Mouse (Mus musculus) cerebellum, postnatal 36 days (tissue): ENCODE data around the gene Ube2s.
A peak's percentile ranks its signal among the peaks of the same experiment; 100 is the strongest.
"Not testable (repeated sequence)": the region's sequence is repeated elsewhere in the genome, so short reads cannot be mapped to it uniquely, and the experiment has no call there.

ENCODE experiments used
- DNase-seq, 2 experiments: peaks; one replicate each; pipeline ENCODE4 v3.0.0; 2021 to 2022; ENCODE audit warnings: mixed read lengths in 2 of 2

Gene Ube2s

DNA sequence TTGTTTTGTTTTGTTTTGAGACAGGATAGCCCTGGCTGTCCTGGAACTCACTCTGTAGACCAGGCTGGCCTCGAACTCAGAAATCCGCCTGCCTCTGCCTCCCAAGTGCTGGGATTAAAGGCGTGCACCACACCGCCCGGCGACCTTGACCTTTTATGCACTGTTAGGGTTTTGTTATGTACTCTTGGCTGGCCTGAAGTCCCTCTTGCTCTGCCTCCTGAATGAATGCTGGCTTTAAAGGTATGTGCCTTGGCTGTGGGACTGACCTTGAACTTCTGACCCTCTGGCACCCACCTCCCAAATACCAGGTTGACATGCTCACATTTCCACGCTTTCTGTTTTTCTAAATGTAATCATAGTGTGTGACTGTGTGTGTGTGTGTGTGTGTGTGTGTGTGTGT is 8.5 kb upstream of the Ube2s start:
- DNase-seq = not testable (repeated sequence)

- no peak for DNase-seq
These were observed 4.2 kb upstream of the Ube2s start for GRCm38 (mm10) chr7:4816559-4816958.

- no peak for DNase-seq
These were observed 858 bp upstream of the Ube2s start for GRCm38 (mm10) chr7:4813105-4813791.

DNA sequence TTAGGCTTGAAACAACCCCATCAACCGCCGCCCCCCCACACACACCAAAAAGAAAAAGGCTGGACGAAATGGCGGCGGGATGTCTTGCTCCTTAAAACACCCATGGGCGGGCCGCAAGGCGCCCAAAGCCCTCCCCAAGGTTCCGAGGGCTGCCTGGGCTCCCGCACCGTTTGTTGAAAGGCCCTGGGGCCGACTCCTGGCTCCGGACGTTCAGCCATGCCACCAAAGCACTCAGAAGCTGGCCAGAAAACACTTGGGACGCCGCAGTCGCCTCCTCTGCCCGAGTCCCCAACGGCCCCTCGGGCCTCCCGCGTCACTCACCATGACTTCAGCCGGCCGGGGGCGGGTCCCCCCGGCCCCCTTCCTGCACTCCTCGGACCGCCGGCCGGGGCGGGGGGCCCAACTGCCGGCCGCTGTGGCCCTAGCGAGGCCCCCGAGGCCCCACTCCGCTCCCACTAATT is 518 bp downstream of the Ube2s start:
- DNase-seq = no peak

GRCm38 (mm10) chr7:4811131-4811530 is 1.3 kb downstream of the Ube2s start:
- not testable (repeated sequence) for DNase-seq

DNA sequence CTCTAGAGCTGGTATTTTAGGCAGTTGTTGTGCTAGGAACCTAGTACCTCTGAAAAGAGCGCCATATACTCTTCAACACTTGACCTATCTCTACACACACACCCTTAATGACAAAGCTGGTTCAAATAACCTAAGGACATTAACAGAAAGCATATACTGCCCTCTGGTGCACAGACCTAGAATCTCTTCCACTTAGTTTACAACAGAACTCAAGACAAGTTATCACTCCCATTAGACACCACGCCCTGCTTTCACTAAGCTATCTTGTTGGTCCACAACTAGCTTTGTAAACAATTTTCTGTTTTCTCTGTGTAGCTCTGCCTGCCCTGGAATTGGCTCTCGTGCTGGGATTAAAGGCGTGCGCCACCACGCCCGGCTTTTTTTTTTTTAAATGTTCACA is 5.7 kb downstream of the Ube2s start:
- DNase-seq = peak in 1 of 2 experiments; percentile 45

DNA sequence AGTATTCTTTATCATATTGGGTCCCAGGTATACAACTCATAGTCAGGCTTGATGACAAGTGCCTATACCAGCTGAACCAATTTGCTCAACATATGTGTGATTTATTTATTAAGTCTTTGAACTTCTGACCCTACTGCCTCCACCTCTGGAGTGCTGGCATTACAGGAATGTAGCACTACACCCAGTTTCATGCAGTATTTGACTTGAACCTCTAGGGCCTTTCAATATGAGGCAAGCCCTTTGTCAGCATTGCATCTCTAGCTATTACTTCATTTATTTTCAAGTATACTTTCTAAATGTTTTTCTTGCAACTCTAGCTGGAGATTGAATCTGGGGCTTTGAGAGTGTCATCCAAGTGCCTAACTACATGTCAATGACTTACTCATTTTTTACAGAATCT is 10.1 kb downstream of the Ube2s start:
- DNase-seq = no peak

GRCm38 (mm10) chr7:4795767-4796433 is 16.5 kb downstream of the Ube2s start:
- peak in 1 of 2 experiments; percentile 37 for DNase-seq

DNA sequence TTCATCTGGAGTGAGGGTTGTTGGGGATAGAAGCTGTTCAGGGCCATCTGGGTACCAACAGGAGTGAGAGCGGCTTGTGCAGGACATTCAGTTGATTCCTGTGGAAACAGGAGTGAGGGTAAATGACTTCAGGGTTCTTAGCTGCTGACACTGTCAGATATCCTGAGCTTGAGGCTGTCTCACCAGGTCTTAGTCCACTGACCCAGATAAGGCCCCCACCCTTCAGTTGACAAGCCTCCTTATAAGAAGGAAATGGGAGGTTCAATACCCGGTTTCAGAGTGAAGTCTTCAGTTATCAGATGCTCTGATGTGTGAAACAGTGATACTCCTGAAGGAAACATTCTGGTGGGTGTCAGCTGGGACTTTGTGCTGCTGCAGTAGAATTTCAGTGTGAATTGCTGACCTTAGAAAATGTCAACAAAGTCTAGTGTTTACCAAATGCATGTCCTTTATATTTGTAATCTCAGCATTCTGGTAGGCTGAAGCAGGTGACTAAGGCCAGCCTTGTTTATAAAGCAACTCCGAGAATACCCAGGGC is 17.7 kb downstream of the Ube2s start:
- no peak for DNase-seq

GRCm38 (mm10) chr7:4793674-4794073 is 18.7 kb downstream of the Ube2s start:
- DNase-seq = no peak

DNA sequence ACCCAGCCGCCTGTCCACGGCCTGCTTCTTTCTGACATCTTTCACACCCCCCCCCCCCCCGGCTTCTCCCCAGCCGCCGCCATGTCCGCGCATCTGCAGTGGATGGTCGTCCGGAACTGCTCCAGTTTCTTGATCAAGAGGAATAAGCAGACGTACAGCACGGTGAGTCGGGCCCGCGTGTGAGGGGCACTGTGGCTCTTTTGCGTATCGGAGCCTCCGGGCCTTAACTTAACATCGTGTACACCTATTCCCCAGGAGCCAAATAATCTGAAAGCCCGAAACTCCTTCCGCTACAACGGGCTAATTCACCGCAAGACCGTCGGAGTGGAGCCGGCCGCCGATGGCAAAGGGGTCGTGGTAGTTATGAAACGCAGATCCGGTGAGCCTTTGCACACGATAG is 19.1 kb downstream of the Ube2s start:
- not testable (repeated sequence) for DNase-seq

DNA sequence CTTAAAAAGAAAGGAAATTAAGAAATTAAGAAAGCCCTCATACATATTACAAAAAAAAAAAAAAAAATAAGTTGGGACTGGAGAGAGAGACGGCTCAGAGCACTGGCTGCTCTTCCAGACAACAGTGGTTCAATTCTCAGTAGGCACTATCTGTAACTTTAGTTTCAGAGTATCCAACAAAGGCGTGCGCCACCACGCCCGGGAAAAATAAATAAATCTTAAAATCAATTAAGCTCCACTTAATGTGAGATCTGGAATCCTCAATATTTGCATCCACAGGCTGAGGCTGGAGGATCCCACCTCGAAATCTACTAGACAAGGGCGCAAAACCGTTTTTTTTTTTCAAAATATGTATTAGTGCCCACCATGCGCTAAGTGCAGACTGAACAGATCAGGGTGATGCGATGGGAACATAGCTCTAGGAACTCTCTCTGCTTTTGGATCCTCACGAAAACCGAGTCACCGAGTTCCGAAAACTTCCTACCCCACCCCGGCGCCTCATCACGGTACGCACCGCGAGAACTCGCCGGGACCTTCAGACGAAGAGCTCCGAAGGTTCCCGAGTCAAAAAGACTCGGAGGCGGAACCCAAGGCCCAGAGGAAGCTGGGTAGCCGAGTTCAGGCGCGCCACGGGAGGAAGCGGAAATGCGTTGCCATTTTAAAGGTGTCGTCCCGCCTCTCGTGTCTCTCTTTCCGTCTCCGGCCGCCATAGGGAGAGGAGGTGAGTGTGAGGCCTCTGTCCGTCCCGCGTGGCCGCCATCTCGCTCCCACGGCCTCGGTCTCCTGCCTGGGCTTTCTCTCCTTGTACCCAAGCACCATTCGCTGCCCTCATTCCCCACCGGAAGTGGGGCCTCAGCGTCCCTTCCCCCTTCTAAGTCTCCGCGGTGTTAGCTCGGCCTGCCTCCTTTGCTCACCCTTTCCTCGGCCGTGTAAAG is 19.8 kb downstream of the Ube2s start, which contains the start of gene Rpl28:
TSS of gene Rpl28 (plus strand) at position 597 of the 935 bp plus-strand sequence.
- peak; percentile 93 to 94 for DNase-seq

GRCm38 (mm10) chr7:4789436-4789935 is 22.9 kb downstream of the Ube2s start, which contains the start of gene Tmem238:
TSS of gene Tmem238 (minus strand) at chr7:4789656.
- DNase-seq = peak in 1 of 2 experiments; percentile 77

GRCm38 (mm10) chr7:4788499-4789435 is 23.6 kb downstream of the Ube2s start:
- DNase-seq = peak; percentile 63 to 71

GRCm38 (mm10) chr7:4783667-4784268 is 28.6 kb downstream of the Ube2s start:
- peak; percentile 74 to 81 for DNase-seq

- no peak for DNase-seq
These were observed 29.6 kb downstream of the Ube2s start, which contains the start of the genes Il11 and Tmem190 for GRCm38 (mm10) chr7:4782759-4783158. TSS of gene Il11 (minus strand) at chr7:4782859. TSS of gene Tmem190 (plus strand) at chr7:4782937.

DNA sequence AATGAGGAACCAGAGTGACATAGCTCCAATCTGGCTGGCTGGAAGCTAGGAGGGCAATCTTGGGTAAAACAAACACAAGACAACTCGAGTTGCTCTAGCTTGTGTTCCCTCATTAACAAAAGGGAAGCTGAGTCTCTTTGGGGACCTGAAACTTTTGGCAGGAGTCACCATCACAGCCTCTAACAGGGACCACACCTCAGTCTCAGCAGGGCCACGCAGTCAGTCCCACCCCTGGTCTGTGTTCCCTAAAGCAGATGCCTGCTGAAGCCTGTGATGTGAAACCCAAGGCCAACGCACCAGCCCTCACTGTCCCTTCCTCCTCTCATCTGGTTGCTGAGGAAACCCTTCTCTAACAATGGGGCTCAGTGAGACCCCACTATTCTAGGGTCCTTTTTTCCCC is 30.3 kb downstream of the Ube2s start:
- DNase-seq = no peak

DNA sequence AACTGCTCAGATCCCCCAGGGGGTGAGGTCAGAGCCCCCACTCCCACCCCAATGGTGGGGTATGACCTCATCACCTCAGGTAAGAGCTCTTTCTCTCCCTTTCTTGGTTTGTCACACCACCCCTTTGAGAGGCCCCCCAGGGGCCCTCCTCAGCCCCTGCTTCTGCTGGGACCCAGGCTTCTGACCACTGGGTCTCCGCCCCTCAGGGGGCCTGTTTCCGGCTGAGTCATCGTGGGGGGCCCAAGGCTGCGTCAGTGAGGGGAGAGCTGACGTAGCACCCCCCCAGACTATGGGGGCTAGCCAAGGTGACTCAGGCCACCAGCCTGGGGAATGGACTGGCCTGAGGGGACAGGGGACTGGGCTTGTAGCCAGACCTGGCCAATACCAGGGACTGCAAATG is 32.5 kb downstream of the Ube2s start:
- no peak for DNase-seq

GRCm38 (mm10) chr7:4777851-4778637 is 34.3 kb downstream of the Ube2s start:
- no peak for DNase-seq
